Mouse (Mus musculus) liver, adult 2 months (tissue): ENCODE data around the gene Elovl5. TPM values are rescaled to one million over a fixed set of nuclear protein-coding genes. Genes with fewer than 3 reads are reported as not detected.
A peak's percentile ranks its signal among the peaks of the same experiment; 100 is the strongest.

ENCODE experiments used
- DNase-seq: peaks from one replicate; pipeline ENCODE4 v3.0.0-alpha.2; 2011; ENCODE audit warnings: low read depth, low spot score; ENCODE audit errors: extremely low read depth
- H3K27ac ChIP-seq: fragments of 200-500 bp; replicated peaks from 2 replicates; pipeline ENCODE4 v1.5.1; 2012; ENCODE audit warnings: low read depth, mild to moderate bottlenecking, control low read depth, inconsistent platforms, low read length; ENCODE audit not compliant: insufficient read depth
- H3K27me3 ChIP-seq: fragments of 200-500 bp; 2 replicates; pipeline ENCODE4 v1.6.1; 2012; ENCODE audit warnings: mild to moderate bottlenecking, moderate library complexity, low read length, inconsistent platforms; ENCODE audit not compliant: control insufficient read depth, insufficient read depth
- H3K36me3 ChIP-seq: fragments of 200-500 bp; 2 replicates; pipeline ENCODE4 v1.6.1; 2012; ENCODE audit warnings: low read length, inconsistent platforms; ENCODE audit not compliant: control insufficient read depth, insufficient read depth
- H3K4me1 ChIP-seq: fragments of 200-500 bp; 2 replicates; pipeline ENCODE4 v1.6.1; 2011; ENCODE audit warnings: low read length; ENCODE audit not compliant: control insufficient read depth, insufficient read depth
- H3K4me3 ChIP-seq: fragments of 200-500 bp; 2 replicates; pipeline ENCODE4 v1.5.1; 2011; ENCODE audit warnings: low read depth, mild to moderate bottlenecking, control low read depth, low read length, moderate library complexity; ENCODE audit not compliant: insufficient read depth
- H3K79me2 ChIP-seq: fragments of 200-500 bp; 2 replicates; pipeline ENCODE4 v1.6.1; 2012; ENCODE audit warnings: inconsistent platforms, mild to moderate bottlenecking, low read length, moderate library complexity; ENCODE audit not compliant: control insufficient read depth, insufficient read depth
- H3K9ac ChIP-seq: fragments of 200-500 bp; 2 replicates; pipeline ENCODE4 v1.6.1; 2012; ENCODE audit warnings: low read depth, mild to moderate bottlenecking, control low read depth, inconsistent platforms, low read length
- CTCF ChIP-seq: fragments of 200-500 bp; IDR thresholded peaks from 2 replicates; pipeline ENCODE4 v1.5.1; 2011; ENCODE audit warnings: low read depth, low read length, control low read depth
- POLR2A ChIP-seq: fragments of 200-500 bp; IDR thresholded peaks from 2 replicates; pipeline ENCODE4 v1.6.1; 2011; ENCODE audit warnings: low read length, control low read depth; ENCODE audit not compliant: insufficient read depth; ENCODE audit errors: extremely low read depth
- WGBS: fragments of 180-500 bp; shearing (Covaris S2); methylation state at CpG from one replicate; pipeline ENCODE4 v1.1.7; 2018; 5-methylcytosine and 5-hydroxymethylcytosine counted together
- polyA plus RNA-seq: library from polyadenylated mRNA; depleted of rRNA; stranded (reverse); fragments of >200 nt; gene quantifications from 2 replicates; pipeline ENCODE4 v1.2.3, GENCODE M21; 2012
- total RNA-seq: library from RNA; depleted of rRNA; stranded (reverse); fragments of >200 nt; gene quantifications from 2 replicates; pipeline ENCODE4 v1.2.3, GENCODE M21; 2014

Gene Elovl5
- total and polyA plus RNA-seq, 2 experiments: 228 to 322 TPM

- Histone ChIP-seq H3K4me3 (no peak overlapping the region), H3K9ac (no peak overlapping the region)
- 83% methylated on average over 5 of the region's 5 CpGs for WGBS
Measured at GRCm38 (mm10) chr9:77929296-77929695, 12.1 kb downstream of the Elovl5 start.

GRCm38 (mm10) chr9:77930036-77930859, 13.1 kb downstream of the Elovl5 start:
- H3K79me2 ChIP-seq: peaks cover 52% of the 10 kb centered on the region
- H3K27me3 ChIP-seq: no peaks in the 10 kb centered on the region
- no peaks in the 10 kb centered on the region for H3K36me3 ChIP-seq
- H3K4me1 ChIP-seq: peaks cover 55% of the 10 kb centered on the region
- WGBS: 63% methylated on average over 10 of the region's 10 CpGs
- no peak overlapping the region for H3K9ac ChIP-seq
- no peak for DNase-seq
- TF ChIP-seq POLR2A (no peak), CTCF (no peak)
- no peak overlapping the region for H3K27ac ChIP-seq
- H3K4me3 ChIP-seq: no peak overlapping the region

More at GRCm38 (mm10) chr9:77929296-77929695, 12.1 kb downstream of the Elovl5 start:
- no peak overlapping the region for H3K27ac ChIP-seq
- H3K36me3 ChIP-seq: no peaks in the 10 kb centered on the region
- H3K79me2 ChIP-seq: peaks cover 52% of the 10 kb centered on the region
- H3K27me3 ChIP-seq: no peaks in the 10 kb centered on the region
- H3K4me1 ChIP-seq: peaks cover 54% of the 10 kb centered on the region
- TF ChIP-seq POLR2A: no peak
- no peak for TF ChIP-seq CTCF
- no peak for DNase-seq

GRCm38 (mm10) chr9:77930860-77931184, 13.7 kb downstream of the Elovl5 start:
- 17% methylated on average over 4 of the region's 4 CpGs for WGBS
- H3K36me3 ChIP-seq: no peaks in the 10 kb centered on the region
- peaks cover 52% of the 10 kb centered on the region for H3K4me1 ChIP-seq
- DNase-seq: no peak
- no peaks in the 10 kb centered on the region for H3K27me3 ChIP-seq
- TF ChIP-seq CTCF (no peak), POLR2A (no peak)
- H3K4me3 ChIP-seq: no peak overlapping the region
- no peak overlapping the region for H3K27ac ChIP-seq
- H3K9ac ChIP-seq: no peak overlapping the region
- peaks cover 46% of the 10 kb centered on the region for H3K79me2 ChIP-seq

- no peaks in the 10 kb centered on the region for H3K27me3 ChIP-seq
- no peak overlapping the region for H3K27ac ChIP-seq
- peaks cover 47% of the 10 kb centered on the region for H3K4me1 ChIP-seq
- DNase-seq: no peak
- no peak overlapping the region for H3K9ac ChIP-seq
- no peak overlapping the region for H3K4me3 ChIP-seq
- H3K79me2 ChIP-seq: peaks cover 48% of the 10 kb centered on the region
- no peak for TF ChIP-seq CTCF
- no peak for TF ChIP-seq POLR2A
- WGBS: 68% methylated on average over 5 of the region's 5 CpGs
- no peaks in the 10 kb centered on the region for H3K36me3 ChIP-seq
Measured at GRCm38 (mm10) chr9:77931740-77932139, 14.6 kb downstream of the Elovl5 start.

DNA sequence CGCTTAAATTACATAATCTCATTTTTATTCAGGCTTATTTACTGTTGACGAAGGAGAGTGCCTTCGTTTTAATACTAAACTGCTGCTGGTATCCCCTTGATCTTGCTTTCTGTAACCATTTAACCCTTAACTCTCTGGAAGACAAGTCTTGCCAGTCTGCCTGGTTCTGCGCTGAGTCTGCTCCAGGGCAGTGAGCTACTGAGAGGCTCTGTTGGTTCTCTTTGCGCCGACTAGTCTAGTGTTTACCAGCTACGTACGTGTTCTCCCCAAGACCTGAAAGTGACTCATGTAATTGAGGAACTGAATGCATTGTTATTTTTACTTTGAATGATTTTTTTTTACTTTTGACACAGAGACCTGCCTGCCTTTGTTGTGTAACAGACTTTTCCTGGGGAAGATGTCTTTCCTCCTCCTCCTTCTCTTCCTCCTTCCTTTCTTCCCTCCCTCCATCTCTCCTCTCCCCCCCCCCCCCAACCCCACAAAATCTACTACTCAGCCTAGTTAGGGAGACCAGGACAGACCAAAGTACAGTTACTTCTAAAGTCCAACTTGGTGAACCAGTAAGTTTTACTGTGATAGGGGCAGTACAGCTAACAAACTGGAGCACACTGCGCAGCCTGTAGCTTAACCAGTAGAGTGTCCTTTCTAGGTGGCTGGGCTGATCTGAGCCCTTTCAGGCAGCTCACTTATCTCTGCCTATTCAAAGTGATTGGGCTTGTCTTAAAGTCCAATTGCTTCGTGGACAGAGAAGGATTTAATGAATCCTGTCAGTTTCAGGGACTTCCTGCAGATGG, 18.9 kb downstream of the Elovl5 start:
- H3K9ac ChIP-seq: no peak overlapping the region
- no peak overlapping the region for H3K4me3 ChIP-seq
- H3K36me3 ChIP-seq: no peaks in the 10 kb centered on the region
- no peaks in the 10 kb centered on the region for H3K27me3 ChIP-seq
- H3K79me2 ChIP-seq: peaks cover 49% of the 10 kb centered on the region
- peak overlapping the region; percentile 35 for H3K27ac ChIP-seq
- H3K4me1 ChIP-seq: peaks cover 45% of the 10 kb centered on the region
- TF ChIP-seq CTCF (no peak), POLR2A (no peak)
- peak; percentile 79 for DNase-seq
- WGBS: 29% methylated on average over 10 of the region's 10 CpGs
